Mouse (Mus musculus): ENCODE measurements at regions not wholly inside any gene's neighbourhood (a gene's known extent, or its start where the extent isn't known, plus 50 kb on each side); places are given as distances from the start of the nearest gene placed in this dataset.

- H3K9ac ChIP-seq (ENCODE audit: low read length), result no peak overlapping the region
- H3K4me3 ChIP-seq (ENCODE audit: low read depth, low read length), result no peak overlapping the region
- DNase-seq (ENCODE audit: low spot score) (no peak), ATAC-seq (replicated peaks; ENCODE audit: low FRiP score) (no peak)
- WGBS, result 76% methylated on average over 5 of the region's 5 CpGs
- no peaks in the 10 kb centered on the region for H3K4me1 ChIP-seq (replicated peaks; ENCODE audit: control insufficient read depth, insufficient read depth, low read length)
- H3K4me2 ChIP-seq (ENCODE audit: low read depth, low read length, severe bottlenecking), result no peak overlapping the region
- H3K27me3 ChIP-seq (ENCODE audit: control insufficient read depth, insufficient read depth, low read length), result no peaks in the 10 kb centered on the region
- H3K27ac ChIP-seq (ENCODE audit: low read depth, low read length), result no peak overlapping the region
- no peaks in the 10 kb centered on the region for H3K9me3 ChIP-seq (ENCODE audit: control insufficient read depth, low read length)
- no peaks in the 10 kb centered on the region for H3K36me3 ChIP-seq (ENCODE audit: control insufficient read depth, insufficient read depth, low read length)
These were observed 640.7 kb downstream of the Tox3 start for GRCm38 (mm10) chr8:89707341-89707928.

GRCm38 (mm10) chr8:89685696-89686095 is 641.7 kb upstream of the Sall1 start:
- ATAC-seq (replicated peaks; ENCODE audit: low FRiP score) (no peak), DNase-seq (ENCODE audit: low spot score) (no peak)
- Histone ChIP-seq H3K4me2 (ENCODE audit: low read depth, low read length, severe bottlenecking) (no peak overlapping the region), H3K4me3 (ENCODE audit: low read depth, low read length) (no peak overlapping the region), H3K4me1 (replicated peaks; ENCODE audit: control insufficient read depth, insufficient read depth, low read length) (no peaks in the 10 kb centered on the region), H3K27me3 (ENCODE audit: control insufficient read depth, insufficient read depth, low read length) (no peaks in the 10 kb centered on the region), H3K27ac (ENCODE audit: low read depth, low read length) (no peak overlapping the region), H3K9me3 (ENCODE audit: control insufficient read depth, low read length) (no peaks in the 10 kb centered on the region), H3K9ac (ENCODE audit: low read length) (no peak overlapping the region), H3K36me3 (ENCODE audit: control insufficient read depth, insufficient read depth, low read length) (no peaks in the 10 kb centered on the region)
- 89% methylated on average over 6 of the region's 6 CpGs for WGBS

GRCm38 (mm10) chr8:89680937-89681336 is 637.0 kb upstream of the Sall1 start:
- Histone ChIP-seq H3K4me2 (ENCODE audit: low read depth, low read length, severe bottlenecking) (no peak overlapping the region), H3K9ac (ENCODE audit: low read length) (no peak overlapping the region), H3K27me3 (ENCODE audit: control insufficient read depth, insufficient read depth, low read length) (no peaks in the 10 kb centered on the region), H3K4me1 (replicated peaks; ENCODE audit: control insufficient read depth, insufficient read depth, low read length) (no peaks in the 10 kb centered on the region), H3K36me3 (ENCODE audit: control insufficient read depth, insufficient read depth, low read length) (no peaks in the 10 kb centered on the region), H3K4me3 (ENCODE audit: low read depth, low read length) (no peak overlapping the region), H3K27ac (ENCODE audit: low read depth, low read length) (no peak overlapping the region), H3K9me3 (ENCODE audit: control insufficient read depth, low read length) (no peaks in the 10 kb centered on the region)
- no peak for ATAC-seq (replicated peaks; ENCODE audit: low FRiP score)
- 93% methylated on average over 4 of the region's 4 CpGs for WGBS
- DNase-seq (ENCODE audit: low spot score), result no peak

- ATAC-seq (replicated peaks; ENCODE audit: low FRiP score) (no peak), DNase-seq (ENCODE audit: low spot score) (no peak)
- Histone ChIP-seq H3K9ac (ENCODE audit: low read length) (no peak overlapping the region), H3K9me3 (ENCODE audit: control insufficient read depth, low read length) (no peaks in the 10 kb centered on the region), H3K4me1 (replicated peaks; ENCODE audit: control insufficient read depth, insufficient read depth, low read length) (no peaks in the 10 kb centered on the region), H3K4me3 (ENCODE audit: low read depth, low read length) (no peak overlapping the region), H3K36me3 (ENCODE audit: control insufficient read depth, insufficient read depth, low read length) (no peaks in the 10 kb centered on the region), H3K27ac (ENCODE audit: low read depth, low read length) (no peak overlapping the region), H3K27me3 (ENCODE audit: control insufficient read depth, insufficient read depth, low read length) (no peaks in the 10 kb centered on the region; the same call in 1 of the 2 replicates), H3K4me2 (ENCODE audit: low read depth, low read length, severe bottlenecking) (no peak overlapping the region)
- WGBS, result 70% methylated on average over 5 of the region's 5 CpGs
These were observed 636.4 kb upstream of the Sall1 start for GRCm38 (mm10) chr8:89680341-89680740.

- no peak for DNase-seq (ENCODE audit: low spot score)
These were observed 635.6 kb upstream of the Sall1 start for GRCm38 (mm10) chr8:89679551-89679950.

GRCm38 (mm10) chr8:89677266-89677665 is 633.3 kb upstream of the Sall1 start:
- Histone ChIP-seq H3K27ac (ENCODE audit: low read depth, low read length) (no peak overlapping the region), H3K27me3 (ENCODE audit: control insufficient read depth, insufficient read depth, low read length) (no peaks in the 10 kb centered on the region; the same call in 1 of the 2 replicates), H3K4me2 (ENCODE audit: low read depth, low read length, severe bottlenecking) (no peak overlapping the region), H3K36me3 (ENCODE audit: control insufficient read depth, insufficient read depth, low read length) (no peaks in the 10 kb centered on the region), H3K4me1 (replicated peaks; ENCODE audit: control insufficient read depth, insufficient read depth, low read length) (no peaks in the 10 kb centered on the region), H3K9ac (ENCODE audit: low read length) (no peak overlapping the region), H3K9me3 (ENCODE audit: control insufficient read depth, low read length) (no peaks in the 10 kb centered on the region), H3K4me3 (ENCODE audit: low read depth, low read length) (no peak overlapping the region)
- ATAC-seq (replicated peaks; ENCODE audit: low FRiP score) (no peak), DNase-seq (ENCODE audit: low spot score) (peak; percentile 56)
- 28% methylated on average over 5 of the region's 5 CpGs for WGBS

More at GRCm38 (mm10) chr8:89679551-89679950, 635.6 kb upstream of the Sall1 start:
- no peak overlapping the region for H3K4me2 ChIP-seq (ENCODE audit: low read depth, low read length, severe bottlenecking)
- no peak overlapping the region for H3K9ac ChIP-seq (ENCODE audit: low read length)
- H3K27me3 ChIP-seq (ENCODE audit: control insufficient read depth, insufficient read depth, low read length), result no peaks in the 10 kb centered on the region; the same call in 1 of the 2 replicates
- WGBS, result 48% methylated on average over 4 of the region's 4 CpGs
- H3K27ac ChIP-seq (ENCODE audit: low read depth, low read length), result no peak overlapping the region
- no peaks in the 10 kb centered on the region for H3K9me3 ChIP-seq (ENCODE audit: control insufficient read depth, low read length)
- no peaks in the 10 kb centered on the region for H3K36me3 ChIP-seq (ENCODE audit: control insufficient read depth, insufficient read depth, low read length)
- ATAC-seq (replicated peaks; ENCODE audit: low FRiP score), result no peak
- H3K4me3 ChIP-seq (ENCODE audit: low read depth, low read length), result no peak overlapping the region
- H3K4me1 ChIP-seq (replicated peaks; ENCODE audit: control insufficient read depth, insufficient read depth, low read length), result no peaks in the 10 kb centered on the region

GRCm38 (mm10) chr8:89673911-89674310 is 629.9 kb upstream of the Sall1 start:
- Histone ChIP-seq H3K4me3 (ENCODE audit: low read depth, low read length) (no peak overlapping the region), H3K27ac (ENCODE audit: low read depth, low read length) (no peak overlapping the region), H3K9ac (ENCODE audit: low read length) (no peak overlapping the region), H3K27me3 (ENCODE audit: control insufficient read depth, insufficient read depth, low read length) (no peaks in the 10 kb centered on the region; the same call in 1 of the 2 replicates), H3K9me3 (ENCODE audit: control insufficient read depth, low read length) (no peaks in the 10 kb centered on the region), H3K4me1 (replicated peaks; ENCODE audit: control insufficient read depth, insufficient read depth, low read length) (no peaks in the 10 kb centered on the region), H3K4me2 (ENCODE audit: low read depth, low read length, severe bottlenecking) (no peak overlapping the region), H3K36me3 (ENCODE audit: control insufficient read depth, insufficient read depth, low read length) (no peaks in the 10 kb centered on the region)
- DNase-seq (ENCODE audit: low spot score) (no peak), ATAC-seq (replicated peaks; ENCODE audit: low FRiP score) (no peak)
- WGBS, result 88% methylated on average over 4 of the region's 4 CpGs

- Histone ChIP-seq H3K4me3 (ENCODE audit: low read depth, low read length) (no peak overlapping the region), H3K27ac (ENCODE audit: low read depth, low read length) (no peak overlapping the region), H3K27me3 (ENCODE audit: control insufficient read depth, insufficient read depth, low read length) (no peaks in the 10 kb centered on the region; the same call in 1 of the 2 replicates), H3K36me3 (ENCODE audit: control insufficient read depth, insufficient read depth, low read length) (no peaks in the 10 kb centered on the region), H3K4me2 (ENCODE audit: low read depth, low read length, severe bottlenecking) (no peak overlapping the region), H3K4me1 (replicated peaks; ENCODE audit: control insufficient read depth, insufficient read depth, low read length) (no peaks in the 10 kb centered on the region), H3K9me3 (ENCODE audit: control insufficient read depth, low read length) (no peaks in the 10 kb centered on the region), H3K9ac (ENCODE audit: low read length) (no peak overlapping the region)
- ATAC-seq (replicated peaks; ENCODE audit: low FRiP score) (no peak), DNase-seq (ENCODE audit: low spot score) (no peak)
- WGBS, result 85% methylated on average over 5 of the region's 5 CpGs
These were observed 628.7 kb upstream of the Sall1 start for GRCm38 (mm10) chr8:89672631-89673030.
